Comparison of ENCODE assay signal across 11 mouse cellular contexts in genomic region chr16:29480396-29480795, GRCm38 (mm10).
"Had no signal": no experiment of that assay in that cellular context is flagged by ENCODE, and none has a peak within 500 bp of the region (broad histone marks: within the 10 kb centered on the region; RNA-seq: fewer than 3 reads in every experiment).

No protein-coding gene starts in this region.

- DNase-seq: liver; liver, embryonic 13.5 days; liver, postnatal 0 days; midbrain, embryonic 14.5 days; retina, postnatal 1 day; right cerebral cortex, adult 18-20 months; right cerebral cortex, postnatal 4 days; spleen, adult 18-20 months; thymus, adult 18-20 months; thymus, postnatal 14 days; thymus, postnatal 36 days had no signal
